Mouse (Mus musculus) kidney, postnatal 0 days (tissue): ENCODE measurements at regions not wholly inside any gene's neighbourhood (a gene's known extent, or its start where the extent isn't known, plus 50 kb on each side); places are given as distances from the start of the nearest gene placed in this dataset.

Experiments used
- ATAC-seq: fragments of 200-750 bp; cut with Nextera tagmentation; replicated peaks from 2 replicates; pipeline ENCODE4 v1.8.0; 2017; ENCODE audit warnings: low read depth, moderate number of reproducible peaks, moderate TSS enrichment, moderate library complexity; ENCODE audit not compliant: low FRiP score
- DNase-seq: peaks from one replicate; pipeline ENCODE4 v3.0.0-alpha.2; 2016; ENCODE audit warnings: low spot score
- H3K27ac ChIP-seq: fragments of 300-500 bp; sonication (generic); 2 replicates; pipeline ENCODE4 v1.5.1; 2014; ENCODE audit warnings: mild to moderate bottlenecking
- H3K27me3 ChIP-seq: fragments of 300-500 bp; sonication (generic); 2 replicates; pipeline ENCODE4 v1.6.1; 2014; ENCODE audit warnings: low read length, mixed read lengths; ENCODE audit not compliant: insufficient read depth
- H3K36me3 ChIP-seq: fragments of 300-500 bp; sonication (generic); 2 replicates; pipeline ENCODE4 v1.6.1; 2014; ENCODE audit warnings: low read length, mixed read lengths; ENCODE audit not compliant: insufficient read depth
- H3K4me1 ChIP-seq: fragments of 300-500 bp; sonication (generic); replicated peaks from 2 replicates; pipeline ENCODE4 v1.6.1; 2014; ENCODE audit warnings: antibody characterized with exemption, low read length, mixed read lengths; ENCODE audit not compliant: insufficient read depth
- H3K4me2 ChIP-seq: fragments of 300-500 bp; sonication (generic); 2 replicates; pipeline ENCODE4 v1.6.1; 2014; ENCODE audit warnings: mild to moderate bottlenecking, low read length, moderate library complexity, mixed read lengths
- H3K4me3 ChIP-seq: fragments of 300-500 bp; sonication (generic); replicated peaks from 2 replicates; pipeline ENCODE4 v1.5.1; 2014; ENCODE audit warnings: low read depth, low read length
- H3K9ac ChIP-seq: fragments of 300-500 bp; sonication (generic); 2 replicates; pipeline ENCODE4 v1.6.1; 2014; ENCODE audit warnings: low read depth, low read length
- H3K9me3 ChIP-seq: fragments of 300-500 bp; sonication (generic); replicated peaks from 2 replicates; pipeline ENCODE4 v1.6.1; 2016; ENCODE audit warnings: low read length, inconsistent platforms, mixed read lengths
- CTCF ChIP-seq: IDR thresholded peaks from 2 replicates; pipeline ENCODE4 v1.5.1; 2016; ENCODE audit warnings: antibody characterized with exemption, low read depth, mild to moderate bottlenecking, moderate library complexity
- WGBS: fragments of 180-500 bp; shearing (Covaris S2); extraction: QIAGEN DNeasy Blood & Tissue Kit; methylation state at CpG from one replicate; pipeline ENCODE4 v1.1.7; 2014; 5-methylcytosine and 5-hydroxymethylcytosine counted together

- WGBS, result 62% methylated on average over 9 of the region's 9 CpGs
- H3K27ac ChIP-seq, result no peak overlapping the region
- no peaks in the 10 kb centered on the region for H3K27me3 ChIP-seq
- no peak overlapping the region for H3K9ac ChIP-seq
- no peaks in the 10 kb centered on the region for H3K9me3 ChIP-seq
- DNase-seq (no peak), ATAC-seq (no peak)
- no peak overlapping the region for H3K4me2 ChIP-seq
- H3K4me3 ChIP-seq, result no peak overlapping the region
- no peak for TF ChIP-seq CTCF
- no peaks in the 10 kb centered on the region for H3K36me3 ChIP-seq
- no peaks in the 10 kb centered on the region for H3K4me1 ChIP-seq
These were observed 241.4 kb downstream of the Drd1 start for GRCm38 (mm10) chr13:53814088-53814487.

GRCm38 (mm10) chr13:53811862-53812261, 243.6 kb downstream of the Drd1 start:
- WGBS, result 18% methylated on average over 4 of the region's 4 CpGs
- peak; percentile 74 for TF ChIP-seq CTCF
- H3K9ac ChIP-seq, result no peak overlapping the region
- no peaks in the 10 kb centered on the region for H3K4me1 ChIP-seq
- DNase-seq (peak; percentile 56), ATAC-seq (no peak)
- H3K36me3 ChIP-seq, result no peaks in the 10 kb centered on the region
- H3K27ac ChIP-seq, result no peak overlapping the region
- no peak overlapping the region for H3K4me3 ChIP-seq
- no peaks in the 10 kb centered on the region for H3K9me3 ChIP-seq
- H3K4me2 ChIP-seq, result no peak overlapping the region
- no peaks in the 10 kb centered on the region for H3K27me3 ChIP-seq

- no peak for ATAC-seq
- no peaks in the 10 kb centered on the region for H3K36me3 ChIP-seq
- H3K4me2 ChIP-seq, result no peak overlapping the region
- no peak for DNase-seq
- WGBS, result 77% methylated on average over 8 of the region's 8 CpGs
- no peaks in the 10 kb centered on the region for H3K27me3 ChIP-seq
- no peak overlapping the region for H3K9ac ChIP-seq
- no peaks in the 10 kb centered on the region for H3K4me1 ChIP-seq
- H3K9me3 ChIP-seq, result no peaks in the 10 kb centered on the region
- TF ChIP-seq CTCF, result no peak
- H3K4me3 ChIP-seq, result no peak overlapping the region
- no peak overlapping the region for H3K27ac ChIP-seq
These were observed 244.4 kb downstream of the Drd1 start for GRCm38 (mm10) chr13:53811151-53811550.

DNA sequence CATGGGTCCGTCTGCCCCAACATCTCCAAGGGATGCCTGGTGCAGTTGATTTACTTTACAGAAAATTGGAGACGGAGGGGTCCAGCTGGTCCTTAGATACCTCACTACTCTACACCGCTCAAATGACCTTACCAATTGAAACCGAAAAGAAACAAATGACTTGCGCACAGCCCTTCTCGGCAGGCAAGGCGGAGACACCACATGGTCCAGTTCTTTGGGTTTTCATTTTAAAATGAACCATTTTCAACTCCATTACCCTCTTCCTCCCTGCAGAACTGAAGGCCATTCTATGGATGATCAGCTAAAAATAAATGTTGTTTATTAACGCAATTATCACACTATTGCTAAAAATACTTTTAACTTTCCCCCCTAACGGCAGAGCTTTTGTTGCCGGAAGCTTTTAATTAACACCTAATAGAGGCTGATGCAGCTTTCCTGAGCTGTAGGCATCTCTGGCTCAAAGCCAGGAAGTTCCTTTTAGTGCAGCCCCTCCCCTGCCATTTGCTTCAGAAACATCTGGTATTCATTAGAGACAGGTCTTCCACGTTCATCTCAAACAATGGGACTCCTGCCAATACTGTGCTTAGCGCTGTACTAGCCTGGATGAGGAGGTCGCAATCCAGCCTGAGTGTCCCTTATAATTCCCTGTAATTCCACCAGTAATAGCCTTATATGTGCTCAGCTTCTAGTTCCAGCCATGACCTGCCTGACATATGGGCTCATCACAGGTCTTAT, 247.5 kb downstream of the Drd1 start:
- Histone ChIP-seq H3K4me1 (no peaks in the 10 kb centered on the region), H3K4me3 (no peak overlapping the region), H3K4me2 (no peak overlapping the region), H3K9ac (no peak overlapping the region), H3K27ac (no peak overlapping the region), H3K36me3 (no peaks in the 10 kb centered on the region), H3K27me3 (no peaks in the 10 kb centered on the region), H3K9me3 (no peaks in the 10 kb centered on the region)
- 30% methylated on average over 13 of the region's 13 CpGs for WGBS
- ATAC-seq (no peak), DNase-seq (peak; percentile 39)
- TF ChIP-seq CTCF, result no peak

DNA sequence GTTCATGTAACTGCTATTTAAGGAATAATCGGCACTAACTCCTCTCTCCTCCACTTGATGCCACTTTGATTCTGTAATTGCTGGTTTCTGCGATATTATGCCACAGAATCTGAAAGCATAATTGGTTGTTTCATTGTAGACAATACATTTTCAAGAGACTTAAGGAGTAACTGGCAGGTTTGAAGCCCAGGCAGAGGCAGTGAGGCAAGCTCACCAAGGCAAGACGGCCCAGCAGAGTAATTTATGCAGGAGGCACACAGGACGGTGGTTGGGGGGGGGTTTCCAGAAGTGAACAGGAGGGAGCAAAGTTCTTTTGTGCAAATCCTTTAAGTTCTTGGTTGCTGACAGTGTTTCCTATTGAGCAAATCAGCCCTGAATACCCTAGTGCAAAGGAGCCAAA, 249.6 kb downstream of the Drd1 start:
- no peak overlapping the region for H3K27ac ChIP-seq
- no peak for TF ChIP-seq CTCF
- H3K36me3 ChIP-seq, result no peaks in the 10 kb centered on the region
- H3K4me2 ChIP-seq, result no peak overlapping the region
- H3K4me1 ChIP-seq, result no peaks in the 10 kb centered on the region
- WGBS, result 62% methylated on average over 4 of the region's 4 CpGs
- H3K9ac ChIP-seq, result no peak overlapping the region
- no peaks in the 10 kb centered on the region for H3K9me3 ChIP-seq
- DNase-seq (no peak), ATAC-seq (no peak)
- no peaks in the 10 kb centered on the region for H3K27me3 ChIP-seq
- no peak overlapping the region for H3K4me3 ChIP-seq

- no peaks in the 10 kb centered on the region for H3K4me1 ChIP-seq
- ATAC-seq, result no peak
- H3K4me3 ChIP-seq, result no peak overlapping the region
- no peak overlapping the region for H3K4me2 ChIP-seq
- WGBS, result 71% methylated on average over 5 of the region's 5 CpGs
- no peak overlapping the region for H3K27ac ChIP-seq
- no peak overlapping the region for H3K9ac ChIP-seq
- no peaks in the 10 kb centered on the region for H3K27me3 ChIP-seq
- H3K9me3 ChIP-seq, result no peaks in the 10 kb centered on the region; the same call in 1 of the 2 replicates
- DNase-seq, result no peak
- H3K36me3 ChIP-seq, result no peaks in the 10 kb centered on the region
- no peak for TF ChIP-seq CTCF
These were observed 254.5 kb downstream of the Drd1 start for GRCm38 (mm10) chr13:53800978-53801377.

DNA sequence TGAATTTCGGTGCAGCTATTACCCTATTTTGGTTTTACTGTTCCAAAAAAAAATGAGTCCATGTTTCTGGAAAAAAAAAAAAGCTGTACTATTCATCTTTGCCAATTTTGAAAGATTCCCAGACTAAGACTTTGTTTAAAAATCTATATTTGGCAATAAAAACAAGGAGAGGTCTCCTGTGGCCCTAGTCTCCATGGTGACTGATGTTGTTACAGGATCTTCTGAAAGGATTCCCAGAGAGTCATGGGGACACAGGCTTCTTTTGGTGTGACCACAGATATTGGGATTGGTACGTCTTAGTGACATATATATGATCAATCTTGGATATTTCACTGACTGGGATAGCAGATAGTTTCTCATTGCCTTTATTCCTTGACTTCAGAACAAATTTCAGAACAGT, 266.7 kb downstream of the Drd1 start:
- Histone ChIP-seq H3K36me3 (no peaks in the 10 kb centered on the region), H3K27ac (no peak overlapping the region), H3K9me3 (no peaks in the 10 kb centered on the region), H3K9ac (no peak overlapping the region), H3K4me3 (no peak overlapping the region), H3K27me3 (no peaks in the 10 kb centered on the region), H3K4me2 (no peak overlapping the region), H3K4me1 (no peaks in the 10 kb centered on the region)
- 70% methylated on average over 2 of the region's 2 CpGs for WGBS
- no peak for ATAC-seq
- DNase-seq, result no peak
- TF ChIP-seq CTCF, result no peak
